Mouse (Mus musculus): Measurements from ENCODE around the gene Car9.
"Not testable (repeated sequence)": the region's sequence is repeated elsewhere in the genome, so short reads cannot be mapped to it uniquely, and the experiment has no call there.

GRCm38 (mm10) chr4:43551854-43552253 lies 45.1 kb downstream of the Car9 start:
- peak; percentile 8; the same call in 1 of the 2 replicates for TF ChIP-seq CTCF (IDR thresholded peaks at IDR 0.05; ENCODE audit: low read depth)
- TF ChIP-seq EP300 (IDR thresholded peaks at IDR 0.05; ENCODE audit: low read depth) = not testable (repeated sequence)

Data from liver, postnatal 0 days (tissue).